8 mouse cellular contexts compared by ENCODE assay signal in the genomic region with DNA sequence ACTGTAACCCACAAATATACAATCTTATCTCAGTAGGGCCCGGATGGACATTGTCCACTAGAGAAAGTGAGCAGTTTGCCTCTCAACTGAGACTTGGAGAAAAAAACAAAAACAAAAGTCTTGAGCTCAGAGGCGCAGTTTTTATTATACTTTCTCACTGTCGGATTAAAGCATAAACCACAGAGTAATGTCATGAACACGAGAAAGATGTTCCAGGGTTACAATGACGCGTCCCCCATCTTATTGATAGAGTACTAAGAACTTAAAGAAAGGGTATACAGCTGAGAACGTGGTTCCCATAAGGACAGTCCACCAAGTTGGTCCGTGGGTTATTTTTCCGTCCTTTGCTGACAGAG. TPM values are rescaled to one million over a fixed set of nuclear protein-coding genes. Genes with fewer than 3 reads are reported as not detected.
A peak's percentile ranks its signal among the peaks of the same experiment; 100 is the strongest.
DNase-seq lines count a peak whose midpoint lies in the region; ATAC-seq lines count a peak whose summit lies in the region.

No protein-coding gene starts in this region.

- peak overlapping the region; percentile 77 for H3K4me2 ChIP-seq in kidney, embryonic 14.5 days (replicated peaks; ENCODE audit: low read depth, low read length)
- H3K4me2 ChIP-seq in hindbrain, embryonic 13.5 days, result peak overlapping the region; percentile 69
- peak overlapping the region; percentile 84 for H3K4me2 ChIP-seq in midbrain, embryonic 15.5 days

- no peaks in the 10 kb centered on the region for H3K27me3 ChIP-seq in kidney, embryonic 14.5 days (ENCODE audit: control insufficient read depth, insufficient read depth, low read length)
- no peaks in the 10 kb centered on the region for H3K27me3 ChIP-seq in hindbrain, embryonic 13.5 days
- no peaks in the 10 kb centered on the region for H3K27me3 ChIP-seq in midbrain, embryonic 15.5 days (replicated peaks)

- 3% methylated on average over 9 of the region's 9 CpGs for WGBS in kidney, embryonic 14.5 days
- 1% methylated on average over 9 of the region's 9 CpGs for WGBS in hindbrain, embryonic 13.5 days
- WGBS in midbrain, embryonic 15.5 days, result 2% methylated on average over 9 of the region's 9 CpGs

- intact Hi-C loops in left cerebral cortex, postnatal 14 days (cut with DNase I), result loop anchor here (5.0 kb wide), 1 partner anchor 37 kb away; no protein-coding TSS in a partner anchor

- H3K27ac ChIP-seq in kidney, embryonic 14.5 days (ENCODE audit: low read depth, low read length), result no peak overlapping the region
- H3K27ac ChIP-seq in hindbrain, embryonic 13.5 days, result peak overlapping the region; percentile 99
- H3K27ac ChIP-seq in midbrain, embryonic 15.5 days, result peak overlapping the region; percentile 93

- peak overlapping the region; percentile 90 for H3K4me3 ChIP-seq in kidney, embryonic 14.5 days (ENCODE audit: low read length)
- H3K4me3 ChIP-seq in hindbrain, embryonic 13.5 days, result peak overlapping the region; percentile 89
- peak overlapping the region; percentile 88 for H3K4me3 ChIP-seq in midbrain, embryonic 15.5 days

- no peaks in the 10 kb centered on the region for H3K4me1 ChIP-seq in kidney, embryonic 14.5 days (ENCODE audit: control insufficient read depth, insufficient read depth, low read length)
- H3K4me1 ChIP-seq in hindbrain, embryonic 13.5 days (replicated peaks), result peaks cover 32% of the 10 kb centered on the region
- peaks cover 22% of the 10 kb centered on the region for H3K4me1 ChIP-seq in midbrain, embryonic 15.5 days

- DNase-seq in kidney, adult 11 months, result no peak
- peak; percentile 35 for DNase-seq in MN1 (ENCODE audit: low spot score)
- no peak for DNase-seq in Muller cell, postnatal 12 days (ENCODE audit: inconsistent ontology term)
- DNase-seq in left cerebral cortex, postnatal 14 days (ENCODE audit: low spot score in 2 of 2), result no peak
- no peak for DNase-seq in layer of hippocampus, postnatal 36 days

- ATAC-seq in kidney, embryonic 14.5 days (ENCODE audit: low FRiP score, low TSS enrichment), result no peak
- ATAC-seq in hindbrain, embryonic 13.5 days (ENCODE audit: low FRiP score), result no peak
- ATAC-seq in midbrain, embryonic 15.5 days (replicated peaks), result no peak

- no peaks in the 10 kb centered on the region for H3K9me3 ChIP-seq in kidney, embryonic 14.5 days (ENCODE audit: control insufficient read depth, low read length)
- no peaks in the 10 kb centered on the region for H3K9me3 ChIP-seq in hindbrain, embryonic 13.5 days
- H3K9me3 ChIP-seq in midbrain, embryonic 15.5 days, result no peaks in the 10 kb centered on the region

- H3K9ac ChIP-seq in kidney, embryonic 14.5 days (ENCODE audit: low read depth, low read length), result peak overlapping the region; percentile 90
- H3K9ac ChIP-seq in hindbrain, embryonic 13.5 days, result peak overlapping the region; percentile 95
- peak overlapping the region; percentile 59 for H3K9ac ChIP-seq in midbrain, embryonic 15.5 days

- no peaks in the 10 kb centered on the region for H3K36me3 ChIP-seq in kidney, embryonic 14.5 days (ENCODE audit: control insufficient read depth, insufficient read depth, low read length)
- no peaks in the 10 kb centered on the region for H3K36me3 ChIP-seq in hindbrain, embryonic 13.5 days
- no peaks in the 10 kb centered on the region for H3K36me3 ChIP-seq in midbrain, embryonic 15.5 days (replicated peaks)

RNA-seq across cellular contexts. Expression of gene Elf2, which starts 1.1 kb away (rescaled TPM):
- 51.4 and 61.6 TPM in 2 replicates for polyA plus RNA-seq in kidney, embryonic 14.5 days (2014; fragmentation: Nextera tagmentation; extraction: Ambion mirVana)
- 47.1 TPM in 2 replicates for polyA plus RNA-seq in hindbrain, embryonic 13.5 days (2015; fragmentation: Nextera tagmentation; extraction: Ambion mirVana)
- polyA plus RNA-seq in midbrain, embryonic 15.5 days (2015; fragmentation: Nextera tagmentation; extraction: Ambion mirVana), result 39.6 and 44.9 TPM in 2 replicates
- total RNA-seq in left cerebral cortex, postnatal 14 days (2021), result 10 to 100 TPM; 25.5 to 26.1 TPM
- 10 to 100 TPM; 50.2 to 52.0 TPM for total RNA-seq in layer of hippocampus, postnatal 36 days (2021)

RNA-seq across cellular contexts. Expression of gene Mgarp, which starts 57.2 kb away (rescaled TPM):
- 1.3 and 1.6 TPM in 2 replicates for polyA plus RNA-seq in kidney, embryonic 14.5 days (2014; fragmentation: Nextera tagmentation; extraction: Ambion mirVana)
- polyA plus RNA-seq in hindbrain, embryonic 13.5 days (2015; fragmentation: Nextera tagmentation; extraction: Ambion mirVana), result 1.2 and 3.3 TPM in 2 replicates
- polyA plus RNA-seq in midbrain, embryonic 15.5 days (2015; fragmentation: Nextera tagmentation; extraction: Ambion mirVana), result 1.0 and 2.1 TPM in 2 replicates
- not detected for total RNA-seq in left cerebral cortex, postnatal 14 days (2021)
- not detected for total RNA-seq in layer of hippocampus, postnatal 36 days (2021)
